Mouse (Mus musculus) liver, embryonic 16.5 days (tissue): Measurements from ENCODE around the gene 2310057M21Rik. TPM values are rescaled to one million over a fixed set of nuclear protein-coding genes. Genes with fewer than 3 reads are reported as not detected.

Experiments used
- ATAC-seq: fragments of 200-750 bp; cut with Nextera tagmentation; 2 replicates; pipeline ENCODE4 v1.8.0; 2017; ENCODE audit warnings: low read depth, mild to moderate bottlenecking, moderate number of reproducible peaks, moderate library complexity
- H3K27ac ChIP-seq: fragments of 300-500 bp; sonication (generic); 2 replicates; pipeline ENCODE4 v1.5.1; 2014; ENCODE audit warnings: mild to moderate bottlenecking, low read length
- H3K27me3 ChIP-seq: fragments of 300-500 bp; sonication (generic); 2 replicates; pipeline ENCODE4 v1.6.1; 2014; ENCODE audit warnings: low read depth, low read length, mixed read lengths; ENCODE audit not compliant: control insufficient read depth, insufficient read depth
- H3K36me3 ChIP-seq: fragments of 300-500 bp; sonication (generic); 2 replicates; pipeline ENCODE4 v1.6.1; 2014; ENCODE audit warnings: mild to moderate bottlenecking; ENCODE audit not compliant: control insufficient read depth, insufficient read depth
- H3K4me1 ChIP-seq: fragments of 300-500 bp; sonication (generic); 2 replicates; pipeline ENCODE4 v1.6.1; 2014; ENCODE audit warnings: low read depth, low read length, mixed read lengths; ENCODE audit not compliant: control insufficient read depth
- H3K4me2 ChIP-seq: fragments of 300-500 bp; sonication (generic); 2 replicates; pipeline ENCODE4 v1.6.1; 2014; ENCODE audit warnings: low read depth, low read length, mixed read lengths
- H3K4me3 ChIP-seq: fragments of 300-500 bp; sonication (generic); 2 replicates; pipeline ENCODE4 v1.5.1; 2014; ENCODE audit warnings: low read depth, mild to moderate bottlenecking, low read length
- H3K9ac ChIP-seq: fragments of 300-500 bp; sonication (generic); 2 replicates; pipeline ENCODE4 v1.6.1; 2014; ENCODE audit warnings: low read depth, low read length
- H3K9me3 ChIP-seq: fragments of 300-500 bp; sonication (generic); replicated peaks from 2 replicates; pipeline ENCODE4 v1.6.1; 2016; ENCODE audit warnings: low read length; ENCODE audit not compliant: control insufficient read depth
- whole genome bisulfite sequencing: fragments of 180-500 bp; shearing (Covaris S2); extraction: QIAGEN DNeasy Blood & Tissue Kit; methylation state at CpG from one replicate; pipeline ENCODE4 v1.1.7; 2014; ENCODE audit not compliant: insufficient replicate concordance; 5-methylcytosine and 5-hydroxymethylcytosine counted together
- polyA plus RNA-seq: library from polyadenylated mRNA; unstranded; fragments of >200 nt; fragmentation: Nextera tagmentation; extraction: Ambion mirVana; gene quantifications from 2 replicates; pipeline ENCODE4 v1.2.1, GENCODE M21; 2015

The 2310057M21Rik gene
- polyA plus RNA-seq, 1 experiment from 2014 or later: 8.3 TPM

DNA sequence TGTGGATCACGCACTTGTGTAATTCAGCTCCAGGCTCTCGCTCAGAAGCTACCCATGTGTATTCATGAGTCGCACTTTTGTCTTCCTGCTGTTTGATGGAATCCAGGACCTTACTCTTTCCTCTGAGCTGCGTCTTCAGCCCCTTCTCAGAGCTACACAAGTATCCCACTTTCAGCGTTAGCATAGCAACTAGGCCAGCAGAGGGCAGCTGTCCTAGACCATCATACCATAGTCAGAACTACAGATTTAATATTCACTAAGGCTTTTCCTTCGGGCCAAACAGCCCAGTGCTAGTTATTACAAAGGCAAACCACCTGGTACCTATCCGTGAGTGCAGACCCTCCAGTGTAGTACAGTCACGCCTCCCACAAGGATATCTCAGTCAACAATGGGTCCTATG lies 65.4 kb downstream of the 2310057M21Rik start:
- H3K27ac ChIP-seq: no peak overlapping the region
- H3K27me3 ChIP-seq: no peaks in the 10 kb centered on the region
- H3K4me1 ChIP-seq: no peaks in the 10 kb centered on the region
- 61% methylated on average over 8 of the region's 8 CpGs for WGBS
- ATAC-seq: no peak
- H3K4me3 ChIP-seq: no peak overlapping the region
- H3K9ac ChIP-seq: no peak overlapping the region
- H3K4me2 ChIP-seq: no peak overlapping the region
- no peaks in the 10 kb centered on the region for H3K36me3 ChIP-seq
- no peaks in the 10 kb centered on the region for H3K9me3 ChIP-seq

Other genes with a start within 250 kb of the 2310057M21Rik start
- not detected in 2 replicates for gene 4933402N03Rik, start 216.4 kb downstream of the 2310057M21Rik start, polyA plus RNA-seq
- gene 5430419D17Rik, start 188.4 kb downstream of the 2310057M21Rik start, polyA plus RNA-seq: not detected in 2 replicates
- not detected in 2 replicates for gene Cuzd1, start 40.5 kb downstream of the 2310057M21Rik start, polyA plus RNA-seq
- gene Fam24b, start 33.2 kb downstream of the 2310057M21Rik start, polyA plus RNA-seq: not detected in 2 replicates
- gene Fam24a, start 28.9 kb downstream of the 2310057M21Rik start, polyA plus RNA-seq: not detected in 2 replicates
- 19.5 and 20.5 TPM in 2 replicates for gene Pstk, start 8.4 kb upstream of the 2310057M21Rik start, polyA plus RNA-seq
- 10.2 and 10.7 TPM in 2 replicates for gene Ikzf5, start 47.8 kb upstream of the 2310057M21Rik start, polyA plus RNA-seq
- gene Acadsb, start 47.8 kb upstream of the 2310057M21Rik start, polyA plus RNA-seq: 43.2 and 44.2 TPM in 2 replicates
- gene Hmx3, start 180.1 kb upstream of the 2310057M21Rik start, polyA plus RNA-seq: not detected in 2 replicates
- not detected in 2 replicates for gene Hmx2, start 186.0 kb upstream of the 2310057M21Rik start, polyA plus RNA-seq
- gene Bub3, start 197.5 kb upstream of the 2310057M21Rik start, polyA plus RNA-seq: 92.4 and 100 TPM in 2 replicates